Mouse (Mus musculus): Measurements from ENCODE around the gene Aldh3b3.
A peak's percentile ranks its signal among the peaks of the same experiment; 100 is the strongest.

Gene Aldh3b3

DNA sequence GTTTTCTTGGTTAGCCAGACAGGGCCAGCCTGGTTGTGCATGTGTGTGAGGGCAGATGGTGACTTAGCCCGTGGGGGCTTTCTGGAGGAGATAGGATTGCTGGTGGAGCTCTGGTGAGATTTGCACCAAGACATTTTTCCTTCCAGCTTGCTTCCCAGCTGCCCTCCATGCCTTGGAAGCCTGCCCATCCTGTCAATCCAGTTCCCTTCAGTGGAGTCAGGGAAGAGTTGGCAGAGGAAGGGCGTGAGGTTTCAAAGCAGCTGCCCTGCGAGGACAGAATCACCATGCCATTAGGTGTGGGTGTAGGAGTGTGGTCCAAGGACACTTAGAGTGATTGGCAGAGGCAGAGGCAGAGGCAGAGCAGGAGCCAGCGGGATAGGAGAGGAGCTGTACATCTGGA is at the start of gene Aldh3b3:
Gene Aldh3b3, plus strand, starts transcription at position 176 of the 400 bp plus-strand sequence.
- DNase-seq = peak; percentile 54

GRCm38 (mm10) chr19:3910206-3910605 is 48.2 kb upstream of the Aldh3b3 start:
- peak; percentile 44 for DNase-seq

DNA sequence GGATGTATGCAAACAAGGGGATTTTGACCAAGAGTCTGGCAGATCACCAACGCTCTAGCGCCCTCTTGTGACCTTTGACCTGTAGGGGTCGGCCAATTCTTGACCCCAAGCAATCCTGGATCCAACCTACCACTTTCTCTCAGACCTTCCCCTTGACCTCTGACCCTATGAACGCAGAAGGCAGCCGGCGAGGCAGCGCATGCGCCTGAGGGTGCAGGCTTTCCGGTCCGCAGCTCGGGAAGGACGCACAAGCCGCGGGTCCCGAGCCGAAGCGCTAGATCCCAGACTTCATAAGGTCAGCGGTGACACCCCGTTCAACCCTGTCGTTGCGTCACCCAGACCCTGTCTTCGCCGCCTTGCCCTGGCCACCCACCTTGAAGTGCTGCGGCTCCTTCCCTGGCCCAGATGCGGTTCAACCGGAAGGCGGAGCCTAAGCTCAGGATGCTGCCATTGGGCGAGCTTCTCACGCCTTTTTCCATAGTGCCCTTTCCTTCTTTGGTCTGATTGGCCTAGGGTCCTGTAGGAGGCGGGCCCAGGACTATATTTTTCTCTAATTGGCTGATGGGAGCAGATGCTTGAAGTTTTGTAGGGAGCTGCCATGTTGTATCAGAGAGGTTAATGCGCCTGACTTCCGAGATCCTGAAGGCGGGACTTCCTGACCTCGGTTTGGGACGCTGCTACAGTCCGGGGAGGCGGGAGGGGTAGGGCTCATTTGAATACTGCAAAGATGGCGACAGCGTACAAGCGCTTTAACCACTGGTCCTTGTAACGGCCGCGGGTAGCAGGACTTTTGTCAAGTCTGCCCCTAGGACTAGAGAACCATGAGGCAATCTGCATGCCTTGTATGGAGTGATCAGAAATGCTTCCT is 45.9 kb upstream of the Aldh3b3 start, which contains the start of gene Ndufs8:
Gene Ndufs8, minus strand, starts transcription at position 438 of the 868 bp plus-strand sequence.
- peak; percentile 99 for DNase-seq

- DNase-seq = no peak
Observed at GRCm38 (mm10) chr19:3913692-3914091, 44.8 kb upstream of the Aldh3b3 start.

DNA sequence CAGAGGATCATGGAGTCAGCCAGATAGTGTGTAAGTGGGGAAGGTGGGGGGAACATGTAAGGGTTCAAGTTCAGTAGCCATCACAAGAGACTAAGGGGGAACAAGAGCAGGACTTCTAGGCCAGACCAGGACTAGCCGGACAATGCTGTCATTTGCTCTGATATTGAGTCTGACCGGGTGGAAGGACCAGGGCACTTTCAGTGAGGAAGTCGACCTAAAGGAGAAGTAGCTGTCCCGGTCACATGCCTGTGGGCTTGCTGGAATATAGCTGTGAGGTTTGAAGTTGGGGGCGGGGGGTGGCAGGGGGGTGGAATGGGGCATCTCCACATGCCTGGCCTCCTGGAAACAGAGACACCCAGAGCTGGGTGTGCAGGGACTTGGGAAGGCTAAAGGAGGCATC is 43.9 kb upstream of the Aldh3b3 start:
- DNase-seq = no peak

DNA sequence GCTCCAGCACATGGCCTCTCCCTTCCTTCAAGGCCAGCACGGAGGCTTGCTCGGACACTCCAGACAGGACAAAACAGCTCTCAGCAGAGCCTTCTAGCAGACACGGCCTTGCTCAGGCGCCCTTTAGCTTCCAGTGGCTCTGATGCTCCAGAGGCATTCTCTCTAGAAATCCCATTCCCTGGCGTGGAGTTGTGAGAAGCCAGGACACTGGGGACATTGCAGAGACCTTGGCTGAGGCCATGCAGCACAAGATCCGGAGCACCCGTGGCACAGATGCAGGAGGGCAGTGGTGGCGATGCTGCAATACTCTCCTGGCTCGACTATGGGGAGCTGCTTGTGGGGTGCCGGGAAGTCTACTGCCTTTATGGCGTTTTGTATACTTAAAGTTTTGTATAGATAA is 41.7 kb upstream of the Aldh3b3 start:
- no peak for DNase-seq

DNA sequence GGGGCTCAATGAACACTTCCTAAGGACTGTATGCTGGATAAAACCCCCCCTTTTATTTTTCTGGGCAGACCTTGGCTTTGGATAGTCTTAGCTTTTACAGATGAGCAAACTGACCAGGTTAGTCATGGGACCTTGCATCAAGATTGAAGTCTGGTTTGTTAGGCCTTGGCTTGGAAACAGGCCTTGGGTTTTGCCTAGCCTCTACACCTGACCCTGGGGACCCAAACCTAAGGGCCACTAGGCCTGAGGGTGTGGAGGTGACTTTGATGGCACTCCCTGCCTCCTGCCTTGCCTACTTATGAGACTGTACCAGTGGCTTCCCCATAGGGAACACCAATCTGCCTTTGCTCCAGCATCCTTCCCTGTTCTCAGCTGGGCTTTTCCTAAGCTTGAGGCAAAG is 38.5 kb upstream of the Aldh3b3 start:
- DNase-seq = no peak

GRCm38 (mm10) chr19:3922661-3923371 is 35.6 kb upstream of the Aldh3b3 start:
- DNase-seq = no peak

DNA sequence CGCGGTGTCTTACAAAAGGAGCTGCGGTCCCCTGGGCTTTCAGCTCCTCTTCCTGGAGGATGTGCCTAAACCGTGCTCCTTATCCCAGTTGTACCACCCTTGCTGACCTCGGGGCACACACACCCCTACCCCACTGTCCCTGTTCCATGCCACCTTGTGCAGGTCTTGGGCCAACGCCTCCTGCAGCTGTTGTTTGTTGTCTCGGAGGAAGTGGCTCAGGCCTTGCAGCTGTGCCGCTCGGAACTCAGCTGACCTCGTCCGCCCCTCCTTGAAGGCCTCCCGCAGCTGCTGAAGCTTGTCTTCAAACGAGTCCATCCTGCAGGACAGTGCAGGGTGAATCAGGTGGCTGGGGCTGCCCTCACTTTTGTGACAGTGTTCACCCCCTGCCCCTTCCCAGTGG is 34.9 kb upstream of the Aldh3b3 start:
- no peak for DNase-seq

- DNase-seq = no peak
Observed at GRCm38 (mm10) chr19:3924190-3924589, 34.3 kb upstream of the Aldh3b3 start.

GRCm38 (mm10) chr19:3924868-3925267 is 33.6 kb upstream of the Aldh3b3 start:
- DNase-seq = no peak

DNA sequence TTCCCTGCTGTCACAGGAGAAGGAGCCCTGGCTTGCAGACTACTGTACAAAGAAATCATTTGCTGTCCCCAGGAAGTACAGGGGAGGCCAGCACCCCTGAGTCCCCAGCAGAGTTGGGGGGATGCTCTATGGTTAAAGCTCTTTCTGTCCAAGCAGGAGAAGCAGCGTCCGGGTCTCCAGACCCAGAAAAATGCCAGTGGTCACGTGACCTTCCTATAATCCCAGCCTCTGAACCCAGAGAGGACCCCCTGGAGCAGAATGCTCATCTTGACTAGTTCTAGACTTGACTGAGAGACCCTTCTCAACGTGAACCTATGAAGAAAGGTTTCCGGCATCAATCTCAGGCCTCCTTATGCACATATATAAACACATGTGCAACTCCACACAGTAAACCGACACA is 32.6 kb upstream of the Aldh3b3 start:
- DNase-seq = no peak

DNA sequence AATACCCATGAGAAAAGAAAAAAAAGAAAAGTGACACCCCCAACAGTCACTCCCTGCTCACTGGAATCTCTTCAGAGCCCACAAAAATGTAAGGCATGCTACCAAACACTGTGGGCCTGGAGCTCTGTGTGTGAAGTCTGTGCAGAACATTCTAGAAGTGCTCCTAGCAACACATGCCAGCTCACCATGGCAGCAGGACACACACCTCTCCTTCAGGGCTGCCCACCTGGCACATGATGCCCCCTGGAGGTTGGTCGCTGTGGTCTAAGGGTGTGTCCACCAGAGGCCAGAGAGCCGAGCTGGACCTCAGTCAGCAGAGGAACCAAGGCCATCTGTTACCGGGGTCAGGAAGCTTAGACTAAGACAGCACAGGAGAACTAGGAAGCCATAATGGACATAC is 32.2 kb upstream of the Aldh3b3 start:
- DNase-seq = no peak

DNA sequence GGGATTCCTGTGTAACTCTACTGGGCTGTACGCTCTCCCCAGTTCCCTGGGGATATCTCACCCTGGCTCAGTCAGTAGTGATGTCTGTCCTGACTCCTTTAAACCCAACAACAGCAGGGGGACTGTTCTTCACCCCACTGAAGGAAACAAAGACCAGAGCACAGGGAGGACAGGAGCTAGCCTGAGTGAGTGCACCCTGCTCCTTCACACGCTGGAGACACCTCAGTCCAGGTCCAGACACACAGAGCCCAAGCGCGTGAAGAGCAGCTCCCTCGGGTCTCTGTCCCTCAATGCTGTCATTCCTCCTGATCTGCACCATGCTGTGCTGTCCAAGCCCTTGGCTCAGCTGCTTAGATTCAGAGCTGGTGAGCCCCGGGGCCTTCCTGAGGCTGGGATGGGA is 31.8 kb upstream of the Aldh3b3 start:
- DNase-seq = no peak

GRCm38 (mm10) chr19:3927989-3928388 is 30.5 kb upstream of the Aldh3b3 start:
- DNase-seq = no peak

GRCm38 (mm10) chr19:3928779-3929178 is 29.7 kb upstream of the Aldh3b3 start:
- DNase-seq = no peak

- DNase-seq = peak; percentile 97
Observed at GRCm38 (mm10) chr19:3929211-3929941, 29.1 kb upstream of the Aldh3b3 start, which contains the start of gene Aldh3b1. Gene Aldh3b1, minus strand, starts transcription at chr19:3929808.

DNA sequence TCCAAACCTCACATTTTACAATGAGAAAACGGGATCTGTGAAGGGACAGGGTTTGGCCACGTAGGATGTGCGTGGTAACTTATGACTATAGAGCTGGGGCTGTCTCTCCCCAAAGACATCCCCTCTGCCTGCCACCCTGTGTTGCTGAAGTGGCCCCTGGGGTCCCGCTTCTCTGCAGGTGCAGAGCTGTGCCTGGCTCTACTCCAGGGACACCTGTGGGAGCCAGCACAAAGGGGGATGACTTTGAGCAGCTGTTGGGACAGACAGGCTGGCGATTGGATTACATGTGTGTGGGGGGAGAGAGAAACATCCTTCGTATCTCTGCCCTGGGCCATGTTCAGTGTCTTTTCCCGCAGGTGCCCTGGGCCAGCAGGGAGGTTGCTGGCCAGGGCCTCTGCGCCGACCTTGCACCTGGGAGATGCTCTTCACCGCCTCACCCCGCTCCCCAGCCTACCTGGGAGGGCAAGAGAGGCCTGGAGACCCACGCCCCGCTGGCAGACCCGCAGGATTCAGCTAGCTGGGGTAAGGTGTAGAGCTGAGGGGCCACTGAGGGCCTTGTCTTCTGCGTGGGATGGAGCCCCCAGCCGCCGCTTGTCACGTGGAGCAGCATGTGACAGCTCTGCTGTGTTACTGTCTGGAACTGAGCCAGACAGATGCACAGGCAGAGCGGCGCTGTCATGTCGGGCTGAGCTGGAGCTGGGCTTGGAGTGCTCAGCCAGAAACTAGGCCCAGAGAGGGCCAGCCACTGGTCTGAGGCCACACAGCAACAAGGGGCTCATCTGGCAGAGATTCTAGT is 28.0 kb upstream of the Aldh3b3 start:
- DNase-seq = no peak

DNA sequence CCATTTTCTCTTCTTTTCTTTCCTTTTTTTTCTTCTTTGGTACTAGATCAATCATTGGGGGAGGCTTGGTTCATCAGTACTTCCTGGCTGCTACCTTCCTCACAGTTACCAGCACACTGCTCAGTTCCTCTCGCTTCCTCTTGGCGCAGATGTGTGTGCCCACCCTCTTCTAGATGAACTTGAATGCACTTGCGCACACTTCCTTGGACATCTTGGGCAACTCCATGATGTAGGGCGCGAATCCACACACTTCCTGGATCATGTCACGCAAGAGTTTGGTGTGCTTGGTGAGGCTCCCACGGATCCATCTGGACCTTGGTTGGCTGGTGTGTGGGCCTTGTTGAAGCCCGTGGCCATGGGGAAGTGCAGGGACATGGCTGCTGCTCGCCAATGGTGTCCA is 26.7 kb upstream of the Aldh3b3 start:
- no peak for DNase-seq

- DNase-seq = peak; percentile 76
Observed at GRCm38 (mm10) chr19:3935032-3935895, 23.2 kb upstream of the Aldh3b3 start, which contains the start of gene Unc93b1. Gene Unc93b1, plus strand, starts transcription at chr19:3935186.

Data from kidney, adult 9 months (tissue).